Mouse (Mus musculus) forebrain, embryonic 13.5 days (tissue): ENCODE data around the gene Brwd3. TPM values are rescaled to one million over a fixed set of nuclear protein-coding genes. Genes with fewer than 3 reads are reported as not detected.

Source experiments
- ATAC-seq: fragments of 200-750 bp; cut with Nextera tagmentation; 2 replicates; pipeline ENCODE4 v1.8.0; 2017
- H3K27ac ChIP-seq: fragments of 300-500 bp; sonication (generic); 2 replicates; pipeline ENCODE4 v1.5.1; 2015; ENCODE audit warnings: inconsistent platforms, mild to moderate bottlenecking, moderate library complexity
- H3K27me3 ChIP-seq: fragments of 300-500 bp; sonication (generic); 2 replicates; pipeline ENCODE4 v1.6.1; 2015; ENCODE audit warnings: mild to moderate bottlenecking, inconsistent platforms
- H3K36me3 ChIP-seq: fragments of 300-500 bp; sonication (generic); 2 replicates; pipeline ENCODE4 v1.6.1; 2015; ENCODE audit warnings: mild to moderate bottlenecking, inconsistent platforms; ENCODE audit not compliant: poor library complexity, severe bottlenecking
- H3K4me1 ChIP-seq: fragments of 300-500 bp; sonication (generic); 2 replicates; pipeline ENCODE4 v1.6.1; 2015; ENCODE audit warnings: inconsistent platforms
- H3K4me2 ChIP-seq: fragments of 300-500 bp; sonication (generic); 2 replicates; pipeline ENCODE4 v1.6.1; 2015; ENCODE audit warnings: inconsistent platforms, mild to moderate bottlenecking, moderate library complexity
- H3K4me3 ChIP-seq: fragments of 300-500 bp; sonication (generic); 2 replicates; pipeline ENCODE4 v1.5.1; 2015; ENCODE audit warnings: mild to moderate bottlenecking, inconsistent platforms
- H3K9ac ChIP-seq: fragments of 300-500 bp; sonication (generic); 2 replicates; pipeline ENCODE4 v1.6.1; 2015; ENCODE audit warnings: mild to moderate bottlenecking, inconsistent platforms
- H3K9me3 ChIP-seq: fragments of 300-500 bp; sonication (generic); replicated peaks from 2 replicates; pipeline ENCODE4 v1.6.1; 2016; ENCODE audit warnings: inconsistent platforms
- WGBS: fragments of 180-500 bp; shearing (Covaris S2); methylation state at CpG from one replicate; pipeline ENCODE4 v1.1.7; 2015; 5-methylcytosine and 5-hydroxymethylcytosine counted together
- polyA plus RNA-seq: library from polyadenylated mRNA; unstranded; fragments of >200 nt; fragmentation: Nextera tagmentation; extraction: Ambion mirVana; gene quantifications from 2 replicates; pipeline ENCODE4 v1.2.1, GENCODE M21; 2015

The Brwd3 gene
- polyA plus RNA-seq, 1 experiment from 2014 or later, result 4.0 TPM

GRCm38 (mm10) chrX:108729564-108729963 is 104.6 kb downstream of the Brwd3 start:
- H3K36me3 ChIP-seq, result no peaks in the 10 kb centered on the region
- H3K4me2 ChIP-seq, result no peak overlapping the region
- WGBS, result 34% methylated on average over 1 of the region's 1 CpGs
- no peak for ATAC-seq
- no peak overlapping the region for H3K27ac ChIP-seq
- H3K9me3 ChIP-seq, result no peaks in the 10 kb centered on the region
- H3K4me1 ChIP-seq, result 0 out of 2 replicates have a peak, but pooled peaks cover 4% of the 10 kb centered on the region
- no peak overlapping the region for H3K4me3 ChIP-seq
- H3K9ac ChIP-seq, result no peak overlapping the region
- H3K27me3 ChIP-seq, result no peaks in the 10 kb centered on the region

DNA sequence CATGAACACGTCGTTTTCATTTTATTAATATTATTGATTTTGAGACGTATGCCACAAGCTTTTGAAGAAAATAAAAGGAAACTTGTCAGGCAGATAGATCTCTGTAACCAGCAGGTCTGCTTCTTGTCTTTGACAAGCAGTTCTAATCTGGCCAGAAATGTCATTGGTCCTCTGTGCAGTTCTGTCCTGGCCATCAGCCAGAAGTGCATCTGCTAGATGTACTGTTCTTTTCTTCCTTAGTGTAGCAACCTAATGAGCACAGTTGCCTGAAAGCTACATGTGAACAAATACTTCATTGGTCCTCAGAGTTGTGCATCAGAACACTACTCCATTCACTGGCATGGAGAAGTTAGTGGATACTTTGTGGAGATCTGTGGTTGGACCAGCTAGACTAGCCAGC is 105.1 kb downstream of the Brwd3 start:
- no peaks in the 10 kb centered on the region for H3K9me3 ChIP-seq
- H3K4me3 ChIP-seq, result no peak overlapping the region
- no peak overlapping the region for H3K9ac ChIP-seq
- peak; percentile 53 for ATAC-seq
- WGBS, result 66% methylated on average over 3 of the region's 3 CpGs
- H3K27me3 ChIP-seq, result no peaks in the 10 kb centered on the region
- 0 out of 2 replicates have a peak, but pooled peaks cover 4% of the 10 kb centered on the region for H3K4me1 ChIP-seq
- no peak overlapping the region for H3K27ac ChIP-seq
- H3K36me3 ChIP-seq, result no peaks in the 10 kb centered on the region
- no peak overlapping the region for H3K4me2 ChIP-seq

GRCm38 (mm10) chrX:108728334-108728733 is 105.8 kb downstream of the Brwd3 start:
- Histone ChIP-seq H3K4me1 (0 out of 2 replicates have a peak, but pooled peaks cover 4% of the 10 kb centered on the region), H3K4me2 (no peak overlapping the region), H3K9ac (no peak overlapping the region), H3K4me3 (no peak overlapping the region), H3K36me3 (no peaks in the 10 kb centered on the region), H3K27ac (no peak overlapping the region), H3K9me3 (no peaks in the 10 kb centered on the region), H3K27me3 (no peaks in the 10 kb centered on the region)
- no peak for ATAC-seq
- 85% methylated on average over 3 of the region's 3 CpGs for WGBS

DNA sequence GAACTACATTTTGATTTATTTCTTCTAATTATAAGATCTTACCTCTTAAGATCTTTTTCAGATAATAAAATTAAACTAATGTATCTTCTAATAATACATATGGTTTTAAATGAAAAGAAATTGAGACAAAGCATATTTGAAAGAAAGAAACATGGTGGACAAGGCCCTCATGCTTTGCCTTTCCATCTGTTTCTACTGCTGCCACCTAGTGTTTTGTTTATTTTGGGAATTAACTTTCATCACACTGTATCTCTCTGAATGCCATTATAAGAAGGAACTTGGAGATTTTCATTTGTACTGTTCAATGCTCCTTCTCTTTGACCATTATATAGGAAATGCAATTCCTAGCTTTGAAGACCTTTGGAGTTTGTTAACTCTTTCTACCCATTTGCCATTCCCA is 109.9 kb downstream of the Brwd3 start:
- Histone ChIP-seq H3K9me3 (no peaks in the 10 kb centered on the region), H3K4me2 (no peak overlapping the region), H3K27me3 (no peaks in the 10 kb centered on the region), H3K4me1 (0 out of 2 replicates have a peak, but pooled peaks cover 3% of the 10 kb centered on the region), H3K4me3 (no peak overlapping the region), H3K27ac (no peak overlapping the region), H3K9ac (no peak overlapping the region), H3K36me3 (no peaks in the 10 kb centered on the region)
- no peak for ATAC-seq

GRCm38 (mm10) chrX:108722447-108722846 is 111.7 kb downstream of the Brwd3 start:
- Histone ChIP-seq H3K27me3 (no peaks in the 10 kb centered on the region), H3K27ac (no peak overlapping the region), H3K9ac (no peak overlapping the region), H3K4me2 (no peak overlapping the region), H3K4me1 (no peaks in the 10 kb centered on the region), H3K9me3 (no peaks in the 10 kb centered on the region), H3K4me3 (no peak overlapping the region), H3K36me3 (no peaks in the 10 kb centered on the region)
- no peak for ATAC-seq
- 100% methylated on average over 1 of the region's 1 CpGs for WGBS

DNA sequence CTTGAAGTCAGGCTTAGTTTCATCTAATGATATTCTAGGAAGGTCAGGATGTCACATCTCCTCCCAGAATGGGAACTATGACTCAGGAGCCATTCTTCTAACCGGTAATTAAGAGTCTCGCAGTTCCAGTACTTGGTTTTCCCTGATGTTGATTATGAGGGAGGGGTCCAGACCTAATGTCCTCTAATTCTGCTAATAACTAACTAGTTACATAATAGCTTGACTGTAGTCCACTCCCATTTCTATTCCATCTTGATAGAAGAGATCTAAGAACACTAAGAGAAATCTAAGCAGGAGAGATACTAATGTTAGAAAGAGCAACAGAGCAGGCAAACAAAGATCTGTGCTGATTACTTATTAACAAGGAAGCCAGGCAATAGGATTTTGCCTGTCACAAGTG is 129.9 kb downstream of the Brwd3 start:
- H3K4me2 ChIP-seq, result no peak overlapping the region
- H3K9me3 ChIP-seq, result no peaks in the 10 kb centered on the region
- H3K4me3 ChIP-seq, result no peak overlapping the region
- no peak for ATAC-seq
- no peak overlapping the region for H3K27ac ChIP-seq
- 71% methylated on average over 2 of the region's 2 CpGs for WGBS
- no peak overlapping the region for H3K9ac ChIP-seq
- no peaks in the 10 kb centered on the region for H3K36me3 ChIP-seq
- no peaks in the 10 kb centered on the region for H3K27me3 ChIP-seq
- H3K4me1 ChIP-seq, result no peaks in the 10 kb centered on the region

Other genes starting within 250 kb of the Brwd3 start
- not detected in 2 replicates for gene Gm379, start 169.5 kb downstream of the Brwd3 start, polyA plus RNA-seq
- gene Hmgn5, start 179.0 kb upstream of the Brwd3 start, polyA plus RNA-seq, result 35.5 and 43.0 TPM in 2 replicates